Mouse (Mus musculus) ES-Bruce4 (cell line): ENCODE results near the gene Edf1.

Experiments
- CTCF ChIP-seq: IDR thresholded peaks from one replicate; pipeline ENCODE4 v1.8.1; 2011; ENCODE audit warnings: low read depth, low read length
- POLR2A ChIP-seq: IDR thresholded peaks from one replicate; pipeline ENCODE4 v1.8.1; 2011; ENCODE audit warnings: low read length; ENCODE audit not compliant: insufficient read depth

GRCm38 (mm10) chr2:25526510-25527302 lies 30.9 kb upstream of the Edf1 start:
- TF ChIP-seq POLR2A (no peak), CTCF (no peak)
